Mouse (Mus musculus) neural tube, embryonic 13.5 days (tissue): ENCODE measurements around the gene Lkaaear1. TPM values are rescaled to one million over a fixed set of nuclear protein-coding genes. Genes with fewer than 3 reads are reported as not detected.

Experiments
- ATAC-seq: fragments of 200-750 bp; cut with Nextera tagmentation; 2 replicates; pipeline ENCODE4 v1.8.0; 2017; ENCODE audit warnings: low read depth, mild to moderate bottlenecking, moderate TSS enrichment, moderate library complexity
- H3K27ac ChIP-seq: fragments of 300-500 bp; sonication (generic); replicated peaks from 2 replicates; pipeline ENCODE4 v1.5.1; 2015; ENCODE audit warnings: moderate library complexity, mild to moderate bottlenecking, inconsistent platforms
- H3K27me3 ChIP-seq: fragments of 300-500 bp; sonication (generic); 2 replicates; pipeline ENCODE4 v1.6.1; 2015; ENCODE audit warnings: mild to moderate bottlenecking, inconsistent platforms
- H3K36me3 ChIP-seq: fragments of 300-500 bp; sonication (generic); 2 replicates; pipeline ENCODE4 v1.6.1; 2015; ENCODE audit warnings: mild to moderate bottlenecking, inconsistent platforms
- H3K4me1 ChIP-seq: fragments of 300-500 bp; sonication (generic); replicated peaks from 2 replicates; pipeline ENCODE4 v1.6.1; 2015; ENCODE audit warnings: inconsistent platforms
- H3K4me2 ChIP-seq: fragments of 300-500 bp; sonication (generic); 2 replicates; pipeline ENCODE4 v1.6.1; 2015; ENCODE audit warnings: inconsistent platforms, mild to moderate bottlenecking, moderate library complexity
- H3K4me3 ChIP-seq: fragments of 300-500 bp; sonication (generic); 2 replicates; pipeline ENCODE4 v1.5.1; 2015; ENCODE audit warnings: mild to moderate bottlenecking, inconsistent platforms
- H3K9ac ChIP-seq: fragments of 300-500 bp; sonication (generic); 2 replicates; pipeline ENCODE4 v1.6.1; 2015; ENCODE audit warnings: moderate library complexity, mild to moderate bottlenecking, inconsistent platforms
- H3K9me3 ChIP-seq: fragments of 300-500 bp; sonication (generic); 2 replicates; pipeline ENCODE4 v1.6.1; 2016; ENCODE audit warnings: inconsistent platforms
- WGBS: fragments of 180-500 bp; shearing (Covaris S2); methylation state at CpG from one replicate; pipeline ENCODE4 v1.1.7; 2015; 5-methylcytosine and 5-hydroxymethylcytosine counted together
- polyA plus RNA-seq: library from polyadenylated mRNA; unstranded; fragments of >200 nt; fragmentation: Nextera tagmentation; extraction: Ambion mirVana; gene quantifications from 2 replicates; pipeline ENCODE4 v1.2.1, GENCODE M21; 2015

Lkaaear1 gene
- not detected in 2 replicates for polyA plus RNA-seq

GRCm38 (mm10) chr2:181698241-181698640, at the start of gene Lkaaear1:
Gene Lkaaear1 (minus strand): TSS chr2:181698442.
- no peaks in the 10 kb centered on the region for H3K9me3 ChIP-seq
- H3K4me1 ChIP-seq = peaks cover 9% of the 10 kb centered on the region
- 48% methylated on average over 5 of the region's 5 CpGs for WGBS
- H3K36me3 ChIP-seq = no peaks in the 10 kb centered on the region
- ATAC-seq = no peak
- H3K27me3 ChIP-seq = no peaks in the 10 kb centered on the region
- no peak within 1 kb of the TSS for H3K27ac ChIP-seq
- H3K4me2 ChIP-seq = no peak within 1 kb of the TSS
- no peak within 1 kb of the TSS for H3K4me3 ChIP-seq
- no peak within 1 kb of the TSS for H3K9ac ChIP-seq

GRCm38 (mm10) chr2:181730051-181730450, 31.8 kb upstream of the Lkaaear1 start:
- no peak overlapping the region for H3K9ac ChIP-seq
- H3K27ac ChIP-seq = no peak overlapping the region
- no peaks in the 10 kb centered on the region for H3K27me3 ChIP-seq
- WGBS = 46% methylated on average over 3 of the region's 3 CpGs
- H3K4me2 ChIP-seq = no peak overlapping the region
- no peak overlapping the region for H3K4me3 ChIP-seq
- 0 out of 2 replicates have a peak, but pooled peaks have one; percentile 32 for ATAC-seq
- H3K36me3 ChIP-seq = no peaks in the 10 kb centered on the region; the same call in 1 of the 2 replicates
- peaks cover 14% of the 10 kb centered on the region; the same call in 1 of the 2 replicates for H3K4me1 ChIP-seq
- H3K9me3 ChIP-seq = no peaks in the 10 kb centered on the region

- Histone ChIP-seq H3K9ac (no peak overlapping the region), H3K4me3 (no peak overlapping the region), H3K27ac (no peak overlapping the region), H3K9me3 (no peaks in the 10 kb centered on the region), H3K4me1 (peaks cover 15% of the 10 kb centered on the region; the same call in 1 of the 2 replicates), H3K4me2 (no peak overlapping the region), H3K36me3 (no peaks in the 10 kb centered on the region; the same call in 1 of the 2 replicates), H3K27me3 (no peaks in the 10 kb centered on the region)
- peak; percentile 75; the same call in 1 of the 2 replicates for ATAC-seq
- WGBS = 36% methylated on average over 9 of the region's 9 CpGs
Measured at GRCm38 (mm10) chr2:181727659-181728262, 29.5 kb upstream of the Lkaaear1 start.

- ATAC-seq = 0 out of 2 replicates have a peak, but pooled peaks have one; percentile 50
- no peak overlapping the region for H3K4me3 ChIP-seq
- H3K27ac ChIP-seq = no peak overlapping the region
- no peak overlapping the region for H3K9ac ChIP-seq
- peaks cover 33% of the 10 kb centered on the region for H3K36me3 ChIP-seq
- H3K27me3 ChIP-seq = no peaks in the 10 kb centered on the region
- peaks cover 28% of the 10 kb centered on the region for H3K4me1 ChIP-seq
- WGBS = 19% methylated on average over 3 of the region's 3 CpGs
- H3K4me2 ChIP-seq = no peak overlapping the region
- H3K9me3 ChIP-seq = no peaks in the 10 kb centered on the region
Measured at GRCm38 (mm10) chr2:181722213-181722612, 24.0 kb upstream of the Lkaaear1 start.

- H3K27me3 ChIP-seq = no peaks in the 10 kb centered on the region
- H3K36me3 ChIP-seq = peaks cover 33% of the 10 kb centered on the region
Measured at GRCm38 (mm10) chr2:181721200-181721599, 23.0 kb upstream of the Lkaaear1 start.

GRCm38 (mm10) chr2:181720061-181720460, 21.8 kb upstream of the Lkaaear1 start:
- WGBS = 33% methylated on average over 3 of the region's 3 CpGs

More at GRCm38 (mm10) chr2:181721200-181721599, 23.0 kb upstream of the Lkaaear1 start:
- Histone ChIP-seq H3K27ac (no peak overlapping the region), H3K9ac (no peak overlapping the region), H3K4me3 (no peak overlapping the region), H3K4me2 (no peak overlapping the region), H3K9me3 (no peaks in the 10 kb centered on the region), H3K4me1 (peaks cover 38% of the 10 kb centered on the region)
- ATAC-seq = no peak

GRCm38 (mm10) chr2:181716991-181717390, 18.7 kb upstream of the Lkaaear1 start:
- peak overlapping the region; percentile 54 for H3K4me3 ChIP-seq
- no peak for ATAC-seq
- no peak overlapping the region for H3K27ac ChIP-seq
- no peaks in the 10 kb centered on the region for H3K27me3 ChIP-seq
- WGBS = 55% methylated on average over 3 of the region's 3 CpGs
- H3K4me1 ChIP-seq = peaks cover 58% of the 10 kb centered on the region
- H3K36me3 ChIP-seq = peaks cover 33% of the 10 kb centered on the region
- peak overlapping the region; percentile 85 for H3K4me2 ChIP-seq
- no peak overlapping the region for H3K9ac ChIP-seq
- H3K9me3 ChIP-seq = no peaks in the 10 kb centered on the region

More at GRCm38 (mm10) chr2:181720061-181720460, 21.8 kb upstream of the Lkaaear1 start:
- Histone ChIP-seq H3K9me3 (no peaks in the 10 kb centered on the region), H3K27me3 (no peaks in the 10 kb centered on the region), H3K4me1 (peaks cover 47% of the 10 kb centered on the region), H3K9ac (no peak overlapping the region), H3K27ac (no peak overlapping the region), H3K4me2 (no peak overlapping the region), H3K4me3 (no peak overlapping the region), H3K36me3 (peaks cover 33% of the 10 kb centered on the region)
- no peak for ATAC-seq

GRCm38 (mm10) chr2:181715382-181715781, 17.1 kb upstream of the Lkaaear1 start:
- peak overlapping the region; percentile 54 for H3K4me3 ChIP-seq
- H3K36me3 ChIP-seq = peaks cover 27% of the 10 kb centered on the region
- peak overlapping the region; percentile 85 for H3K4me2 ChIP-seq
- peak overlapping the region; percentile 82 for H3K9ac ChIP-seq
- peaks cover 55% of the 10 kb centered on the region for H3K4me1 ChIP-seq
- ATAC-seq = peak; percentile 47; the same call in 1 of the 2 replicates
- no peaks in the 10 kb centered on the region for H3K27me3 ChIP-seq
- no peaks in the 10 kb centered on the region for H3K9me3 ChIP-seq
- WGBS = 66% methylated on average over 3 of the region's 3 CpGs
- H3K27ac ChIP-seq = peak overlapping the region; percentile 92

- Histone ChIP-seq H3K9ac (peak within 1 kb of the TSS; percentile 82), H3K4me3 (peak within 1 kb of the TSS; percentile 54), H3K4me1 (peaks cover 52% of the 10 kb centered on the region), H3K36me3 (peaks cover 22% of the 10 kb centered on the region), H3K27ac (peak within 1 kb of the TSS; percentile 92), H3K9me3 (no peaks in the 10 kb centered on the region), H3K4me2 (peak within 1 kb of the TSS; percentile 85), H3K27me3 (no peaks in the 10 kb centered on the region)
- ATAC-seq = peak; percentile 74
- WGBS = under 1% methylated on average over 7 of the region's 7 CpGs
Measured at GRCm38 (mm10) chr2:181714903-181715326, 16.7 kb upstream of the Lkaaear1 start, which contains the start of gene Oprl1. Gene Oprl1 (plus strand): TSS chr2:181715016.

GRCm38 (mm10) chr2:181713749-181714148, 15.5 kb upstream of the Lkaaear1 start:
- Histone ChIP-seq H3K9me3 (no peaks in the 10 kb centered on the region), H3K27me3 (no peaks in the 10 kb centered on the region), H3K4me1 (peaks cover 50% of the 10 kb centered on the region), H3K36me3 (peaks cover 11% of the 10 kb centered on the region), H3K9ac (peak overlapping the region; percentile 82), H3K4me3 (no peak overlapping the region), H3K4me2 (peak overlapping the region; percentile 85), H3K27ac (peak overlapping the region; percentile 92)
- WGBS = 58% methylated on average over 1 of the region's 1 CpGs
- peak; percentile 80 for ATAC-seq

- Histone ChIP-seq H3K9ac (no peak overlapping the region), H3K4me2 (no peak overlapping the region), H3K27me3 (no peaks in the 10 kb centered on the region), H3K9me3 (no peaks in the 10 kb centered on the region), H3K4me3 (no peak overlapping the region), H3K36me3 (no peaks in the 10 kb centered on the region), H3K27ac (no peak overlapping the region), H3K4me1 (no peaks in the 10 kb centered on the region)
- 38% methylated on average over 4 of the region's 4 CpGs for WGBS
- ATAC-seq = no peak
Measured at GRCm38 (mm10) chr2:181706668-181707067, 8.4 kb upstream of the Lkaaear1 start.

GRCm38 (mm10) chr2:181696801-181697420, 1.3 kb downstream of the Lkaaear1 start:
- H3K9ac ChIP-seq = no peak overlapping the region
- peaks cover 21% of the 10 kb centered on the region for H3K4me1 ChIP-seq
- no peaks in the 10 kb centered on the region for H3K9me3 ChIP-seq
- ATAC-seq = no peak
- no peak overlapping the region for H3K27ac ChIP-seq
- H3K4me2 ChIP-seq = no peak overlapping the region
- WGBS = 79% methylated on average over 33 of the region's 33 CpGs
- H3K4me3 ChIP-seq = no peak overlapping the region
- no peaks in the 10 kb centered on the region for H3K27me3 ChIP-seq
- H3K36me3 ChIP-seq = no peaks in the 10 kb centered on the region
